Mouse (Mus musculus) C2C12 (cell line): ENCODE data around the gene Mybpc3.

Experiments used
- CTCF ChIP-seq: IDR thresholded peaks from one replicate; pipeline ENCODE4 v1.5.1; 2011; ENCODE audit not compliant: control insufficient read depth, insufficient read depth, insufficient read length
- FOSL1 ChIP-seq: IDR thresholded peaks from one replicate; pipeline ENCODE4 v1.8.0; 2011; ENCODE audit warnings: mild to moderate bottlenecking, low read length; ENCODE audit not compliant: poor library complexity, insufficient read depth, severe bottlenecking
- MAX ChIP-seq: IDR thresholded peaks from one replicate; pipeline ENCODE4 v1.6.1; 2011; ENCODE audit warnings: mild to moderate bottlenecking, control low read depth
- MYOD1 ChIP-seq: IDR thresholded peaks from one replicate; pipeline ENCODE4 v1.6.1; 2011; ENCODE audit warnings: low read depth; ENCODE audit not compliant: control insufficient read depth, insufficient read length
- USF1 ChIP-seq: IDR thresholded peaks from one replicate; pipeline ENCODE4 v1.6.1; 2011; ENCODE audit warnings: low read depth, mild to moderate bottlenecking, control low read depth, moderate library complexity

GRCm38 (mm10) chr2:91087453-91087852, 30.5 kb upstream of the Mybpc3 start:
- no peak for TF ChIP-seq MAX
- no peak for TF ChIP-seq CTCF
- TF ChIP-seq USF1: no peak
- TF ChIP-seq FOSL1: no peak
- TF ChIP-seq MYOD1: no peak
